Mouse (Mus musculus): ENCODE results near the gene Klk15. TPM values are rescaled to one million over a fixed set of nuclear protein-coding genes. Genes with fewer than 3 reads are reported as not detected.
"Not testable (repeated sequence)": the region's sequence is repeated elsewhere in the genome, so short reads cannot be mapped to it uniquely, and the experiment has no call there.

Gene Klk15
- polyA plus RNA-seq, 1 experiment, result not detected

DNA sequence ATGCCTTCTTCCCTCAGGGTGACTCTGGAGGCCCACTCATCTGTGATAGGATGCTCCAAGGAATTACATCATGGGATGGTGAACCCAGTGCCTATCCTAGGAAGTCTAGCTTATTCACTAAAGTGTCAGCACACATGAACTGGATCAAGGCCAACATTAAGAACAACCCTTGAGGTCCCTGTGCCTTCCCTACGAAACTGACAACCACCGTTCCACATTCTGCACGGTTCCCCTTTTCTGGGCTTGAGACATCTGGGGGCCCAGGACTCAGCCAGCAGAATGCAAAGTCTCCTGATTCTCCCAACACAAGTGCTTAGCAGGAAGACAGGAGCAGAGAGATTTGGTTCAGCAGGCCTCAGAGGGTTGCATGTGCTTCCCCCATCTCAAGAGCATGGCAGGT, 13.0 kb upstream of the Klk15 start:
- H3K27ac ChIP-seq (ENCODE audit: control insufficient read depth, insufficient read depth, low read depth, low read length, poor library complexity), result peak overlapping the region; percentile 3; the same call in 1 of the 2 replicates

DNA sequence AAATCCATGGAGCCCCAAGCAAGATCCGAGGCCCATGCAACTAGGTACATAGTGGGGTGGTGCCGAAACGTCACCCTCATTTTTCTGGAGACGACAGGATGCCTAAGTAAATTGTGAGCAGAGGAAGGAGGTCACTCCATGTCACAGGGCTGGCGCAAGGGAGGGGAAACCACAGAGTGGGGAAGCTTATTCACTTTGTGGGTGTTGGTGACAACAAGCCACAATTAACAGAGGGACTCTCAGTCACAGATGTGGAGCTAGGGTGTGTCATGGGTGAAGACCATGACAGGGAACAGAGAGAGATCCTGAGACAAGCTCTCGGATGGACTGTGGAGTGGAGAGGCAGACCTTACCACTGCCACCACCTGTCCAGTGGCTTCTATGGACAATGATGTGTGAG, 12.5 kb upstream of the Klk15 start:
- WGBS, result 34% methylated on average over 6 of the region's 6 CpGs
- Histone ChIP-seq H3K4me1 (ENCODE audit: control insufficient read depth, insufficient read depth, low read length) (no peaks in the 10 kb centered on the region; the same call in 1 of the 2 replicates), H3K4me3 (replicated peaks; ENCODE audit: control insufficient read depth, low read depth, low read length) (no peak overlapping the region), H3K27ac (ENCODE audit: control insufficient read depth, insufficient read depth, low read depth, low read length, poor library complexity) (peak overlapping the region; percentile 3; the same call in 1 of the 2 replicates)
- TF ChIP-seq CTCF (IDR thresholded peaks at IDR 0.05; ENCODE audit: control insufficient read depth, insufficient read depth, low read length) (no peak), POLR2A (IDR thresholded peaks at IDR 0.05; ENCODE audit: borderline replicate concordance, control insufficient read depth, low read depth, low read length) (no peak)

More for the DNA sequence above, 13.0 kb upstream of the Klk15 start:
- no peak overlapping the region for H3K4me3 ChIP-seq (replicated peaks; ENCODE audit: control insufficient read depth, low read depth, low read length)
- 15% methylated on average over 3 of the region's 3 CpGs for WGBS
- no peaks in the 10 kb centered on the region; the same call in 1 of the 2 replicates for H3K4me1 ChIP-seq (ENCODE audit: control insufficient read depth, insufficient read depth, low read length)
- TF ChIP-seq POLR2A (IDR thresholded peaks at IDR 0.05; ENCODE audit: borderline replicate concordance, control insufficient read depth, low read depth, low read length) (no peak), CTCF (IDR thresholded peaks at IDR 0.05; ENCODE audit: control insufficient read depth, insufficient read depth, low read length) (no peak)

DNA sequence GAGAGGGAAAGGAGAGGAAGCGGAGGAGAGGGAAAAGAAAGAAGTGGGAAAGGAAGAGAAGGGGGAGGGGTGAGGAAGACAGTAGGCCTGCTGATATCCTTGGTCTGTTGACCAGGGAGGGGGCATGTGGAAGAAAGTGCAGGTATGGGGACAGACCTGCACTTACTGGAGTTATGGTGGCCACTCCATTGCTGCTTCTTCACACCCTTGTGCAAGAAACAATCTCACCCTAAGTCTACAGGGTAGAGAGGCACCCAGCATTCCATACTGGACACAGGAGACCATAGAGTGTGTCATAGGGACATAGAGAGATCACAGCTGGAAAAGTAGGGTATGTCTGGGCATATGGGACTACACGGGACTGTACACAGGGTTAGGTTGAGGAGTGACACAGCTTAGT, 11.6 kb upstream of the Klk15 start:
- 78% methylated on average over 2 of the region's 2 CpGs for whole genome bisulfite sequencing
- H3K4me1 ChIP-seq (ENCODE audit: control insufficient read depth, insufficient read depth, low read length), result no peaks in the 10 kb centered on the region; the same call in 1 of the 2 replicates
- no peak overlapping the region for H3K27ac ChIP-seq (ENCODE audit: control insufficient read depth, insufficient read depth, low read depth, low read length, poor library complexity)
- H3K4me3 ChIP-seq (replicated peaks; ENCODE audit: control insufficient read depth, low read depth, low read length), result no peak overlapping the region
- TF ChIP-seq POLR2A (IDR thresholded peaks at IDR 0.05; ENCODE audit: borderline replicate concordance, control insufficient read depth, low read depth, low read length) (no peak), CTCF (IDR thresholded peaks at IDR 0.05; ENCODE audit: control insufficient read depth, insufficient read depth, low read length) (no peak)

DNA sequence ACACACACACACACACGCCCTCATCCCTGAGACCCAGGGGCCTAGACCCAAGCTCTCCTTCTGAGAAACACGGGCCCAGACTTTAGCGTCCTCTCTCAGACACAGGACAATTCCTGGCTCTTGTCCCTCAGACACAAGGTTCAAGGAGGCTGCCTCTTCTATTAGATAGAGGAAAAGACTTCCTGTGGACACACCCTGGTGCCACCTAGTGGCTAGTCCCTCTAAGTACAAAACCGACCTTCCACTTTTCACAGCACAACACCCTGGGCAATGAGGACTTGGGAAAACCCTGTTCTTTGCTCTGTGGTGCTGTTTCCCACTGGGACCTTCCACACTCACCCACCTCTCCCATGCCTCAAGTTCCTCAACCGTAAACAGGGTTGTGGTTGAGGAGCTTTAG, 7.6 kb upstream of the Klk15 start:
- no peaks in the 10 kb centered on the region; the same call in 1 of the 2 replicates for H3K4me1 ChIP-seq (ENCODE audit: control insufficient read depth, insufficient read depth, low read length)
- WGBS, result 61% methylated on average over 5 of the region's 5 CpGs
- TF ChIP-seq POLR2A (IDR thresholded peaks at IDR 0.05; ENCODE audit: borderline replicate concordance, control insufficient read depth, low read depth, low read length) (no peak), CTCF (IDR thresholded peaks at IDR 0.05; ENCODE audit: control insufficient read depth, insufficient read depth, low read length) (no peak)
- no peak overlapping the region for H3K4me3 ChIP-seq (replicated peaks; ENCODE audit: control insufficient read depth, low read depth, low read length)
- H3K27ac ChIP-seq (ENCODE audit: control insufficient read depth, insufficient read depth, low read depth, low read length, poor library complexity), result no peak overlapping the region

DNA sequence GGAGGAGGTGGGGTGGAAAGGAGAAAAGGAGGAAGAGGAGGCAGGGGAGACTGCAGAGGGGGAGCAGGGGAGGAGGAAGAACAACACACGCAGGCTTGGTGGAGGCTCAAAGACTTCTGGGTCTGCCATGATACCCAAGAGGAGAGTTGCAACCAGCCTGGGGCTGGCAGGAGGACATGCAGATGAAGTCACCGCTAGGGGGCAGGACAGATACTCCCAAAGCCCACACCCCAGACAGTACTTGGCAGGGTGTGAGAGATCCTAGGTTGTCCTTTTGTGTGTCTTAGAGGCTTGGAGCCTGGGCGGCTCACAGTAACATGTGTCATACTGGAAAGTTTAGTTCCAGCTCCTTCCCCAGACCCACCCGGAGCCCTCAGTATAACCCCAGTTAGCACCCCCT, 5.0 kb upstream of the Klk15 start:
- Histone ChIP-seq H3K4me1 (ENCODE audit: control insufficient read depth, insufficient read depth, low read length) (no peaks in the 10 kb centered on the region; the same call in 1 of the 2 replicates), H3K27ac (ENCODE audit: control insufficient read depth, insufficient read depth, low read depth, low read length, poor library complexity) (no peak overlapping the region), H3K4me3 (replicated peaks; ENCODE audit: control insufficient read depth, low read depth, low read length) (no peak overlapping the region)
- peak; percentile 52 for TF ChIP-seq CTCF (IDR thresholded peaks at IDR 0.05; ENCODE audit: control insufficient read depth, insufficient read depth, low read length)
- no peak for TF ChIP-seq POLR2A (IDR thresholded peaks at IDR 0.05; ENCODE audit: borderline replicate concordance, control insufficient read depth, low read depth, low read length)
- WGBS, result 44% methylated on average over 4 of the region's 4 CpGs

DNA sequence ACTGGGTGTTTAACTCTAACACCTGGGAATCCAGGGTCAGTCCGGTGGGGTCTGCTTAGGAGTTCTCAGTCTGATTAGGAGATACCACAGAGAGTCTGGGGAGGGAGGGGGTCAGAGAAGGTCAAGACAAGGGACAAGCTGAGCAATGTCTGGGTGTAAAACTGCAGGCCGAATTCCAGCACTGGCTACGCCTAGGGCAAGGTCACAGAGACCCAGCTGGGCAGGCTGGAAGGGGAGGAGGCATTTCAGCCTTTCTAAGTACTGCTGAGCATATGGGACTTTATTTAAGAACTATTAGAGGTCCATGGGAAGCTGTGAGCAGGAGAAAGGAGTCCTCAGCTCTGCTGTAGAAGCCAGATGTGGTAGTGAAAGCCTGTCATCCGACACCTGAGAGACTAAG, 1.2 kb upstream of the Klk15 start:
- TF ChIP-seq CTCF (IDR thresholded peaks at IDR 0.05; ENCODE audit: control insufficient read depth, insufficient read depth, low read length) (no peak), POLR2A (IDR thresholded peaks at IDR 0.05; ENCODE audit: borderline replicate concordance, control insufficient read depth, low read depth, low read length) (no peak)
- WGBS, result 61% methylated on average over 4 of the region's 4 CpGs
- Histone ChIP-seq H3K4me1 (ENCODE audit: control insufficient read depth, insufficient read depth, low read length) (no peaks in the 10 kb centered on the region), H3K4me3 (replicated peaks; ENCODE audit: control insufficient read depth, low read depth, low read length) (no peak overlapping the region), H3K27ac (ENCODE audit: control insufficient read depth, insufficient read depth, low read depth, low read length, poor library complexity) (no peak overlapping the region)

DNA sequence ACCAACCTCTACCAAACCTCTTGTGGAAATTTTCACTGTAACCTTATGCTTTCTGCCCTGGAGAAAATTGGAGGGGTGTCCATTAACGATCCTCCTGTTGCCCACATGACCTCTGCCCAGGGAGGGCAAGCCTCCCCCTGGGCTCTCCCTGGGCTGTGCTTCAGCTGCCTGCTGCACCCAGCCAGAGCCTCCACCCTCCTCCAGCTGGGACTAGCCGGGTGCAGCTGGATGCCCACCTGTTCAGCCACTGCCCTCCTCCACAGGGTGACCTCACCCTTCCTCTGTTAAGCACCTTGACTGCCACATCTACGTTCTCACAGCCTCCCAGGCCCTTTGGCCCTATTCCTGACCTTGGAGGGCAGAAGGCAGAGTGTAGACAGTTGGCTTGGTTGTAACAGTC, 1.2 kb downstream of the Klk15 start:
- TF ChIP-seq CTCF (IDR thresholded peaks at IDR 0.05; ENCODE audit: control insufficient read depth, insufficient read depth, low read length) (no peak), POLR2A (IDR thresholded peaks at IDR 0.05; ENCODE audit: borderline replicate concordance, control insufficient read depth, low read depth, low read length) (no peak)
- Histone ChIP-seq H3K4me1 (ENCODE audit: control insufficient read depth, insufficient read depth, low read length) (no peaks in the 10 kb centered on the region), H3K4me3 (replicated peaks; ENCODE audit: control insufficient read depth, low read depth, low read length) (no peak overlapping the region), H3K27ac (ENCODE audit: control insufficient read depth, insufficient read depth, low read depth, low read length, poor library complexity) (no peak overlapping the region)
- WGBS, result 63% methylated on average over 3 of the region's 3 CpGs

DNA sequence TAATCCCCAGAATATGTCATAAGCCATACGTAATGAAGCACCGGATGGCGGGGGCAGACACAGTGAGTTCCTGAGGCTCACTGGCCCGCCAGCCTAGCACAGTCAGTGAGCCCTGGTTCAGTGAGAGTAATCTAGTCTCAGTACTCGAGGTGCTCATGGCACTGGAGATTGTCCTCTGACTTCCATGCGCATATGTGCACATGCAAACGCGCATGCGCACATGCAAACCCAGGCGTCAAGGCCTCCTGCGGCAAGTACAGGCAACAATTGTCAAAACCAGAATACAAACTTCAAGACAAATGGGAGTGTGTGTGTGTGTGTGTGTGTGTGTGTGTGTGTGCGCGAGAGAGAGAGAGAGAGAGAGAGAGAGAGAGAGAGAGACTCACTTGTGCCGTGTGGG, 3.0 kb downstream of the Klk15 start:
- WGBS, result 79% methylated on average over 14 of the region's 14 CpGs
- Histone ChIP-seq H3K4me1 (ENCODE audit: control insufficient read depth, insufficient read depth, low read length) (no peaks in the 10 kb centered on the region), H3K4me3 (replicated peaks; ENCODE audit: control insufficient read depth, low read depth, low read length) (no peak overlapping the region), H3K27ac (ENCODE audit: control insufficient read depth, insufficient read depth, low read depth, low read length, poor library complexity) (no peak overlapping the region)
- TF ChIP-seq CTCF (IDR thresholded peaks at IDR 0.05; ENCODE audit: control insufficient read depth, insufficient read depth, low read length) (no peak), POLR2A (IDR thresholded peaks at IDR 0.05; ENCODE audit: borderline replicate concordance, control insufficient read depth, low read depth, low read length) (no peak)

DNA sequence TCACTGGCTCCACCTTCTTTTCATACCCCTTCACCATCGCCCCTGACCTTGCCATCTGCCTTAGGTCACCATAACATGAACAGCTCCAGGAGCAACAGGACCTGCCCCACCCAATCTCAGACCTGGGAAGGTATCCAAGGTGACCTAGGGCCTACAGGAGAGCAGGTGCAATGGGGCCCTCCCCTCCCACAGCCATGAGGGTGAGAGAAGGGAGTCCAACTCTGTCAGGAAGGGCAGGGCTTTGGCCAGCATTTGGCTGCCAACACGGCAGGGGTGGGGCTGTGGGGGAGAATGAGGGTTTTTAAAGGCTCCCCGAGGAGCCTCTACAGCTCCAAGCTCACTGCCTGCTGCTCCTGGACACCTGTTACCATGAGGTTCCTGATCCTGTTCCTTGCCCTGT, 8.8 kb downstream of the Klk15 start:
- not testable (repeated sequence) for H3K4me3 ChIP-seq (replicated peaks; ENCODE audit: control insufficient read depth, low read depth, low read length); H3K4me1 ChIP-seq (ENCODE audit: control insufficient read depth, insufficient read depth, low read length); H3K27ac ChIP-seq (ENCODE audit: control insufficient read depth, insufficient read depth, low read depth, low read length, poor library complexity)
- WGBS, result 69% methylated on average over 3 of the region's 3 CpGs

All from bone marrow, adult 2 months (tissue).